Mouse (Mus musculus) lung, adult 2 months (tissue): ENCODE data around the gene Mpc1. TPM values are rescaled to one million over a fixed set of nuclear protein-coding genes. Genes with fewer than 3 reads are reported as not detected.

Source experiments
- DNase-seq: peaks from one replicate; pipeline ENCODE4 v3.0.0; 2022
- H3K4me1 ChIP-seq: fragments of 200-500 bp; 2 replicates; pipeline ENCODE4 v1.6.1; 2011; ENCODE audit warnings: low read length; ENCODE audit not compliant: control insufficient read depth, insufficient read depth
- H3K4me3 ChIP-seq: fragments of 200-500 bp; replicated peaks from 2 replicates; pipeline ENCODE3; 2011; ENCODE audit warnings: low read depth, mild to moderate bottlenecking, control low read depth, low read length; ENCODE audit errors: extremely low read depth
- CTCF ChIP-seq: fragments of 200-500 bp; IDR thresholded peaks from 2 replicates; pipeline ENCODE4 v1.5.1; 2011; ENCODE audit warnings: mild to moderate bottlenecking, low read length, control low read depth; ENCODE audit not compliant: insufficient read depth
- POLR2A ChIP-seq: fragments of 200-500 bp; IDR thresholded peaks from 2 replicates; pipeline ENCODE4 v1.6.1; 2011; ENCODE audit warnings: low read depth, mild to moderate bottlenecking, control low read depth, low read length, borderline replicate concordance; ENCODE audit errors: extremely low read depth
- WGBS: fragments of 180-500 bp; shearing (Covaris S2); methylation state at CpG from one replicate; pipeline ENCODE4 v1.1.7; 2018; 5-methylcytosine and 5-hydroxymethylcytosine counted together
- polyA plus RNA-seq: library from polyadenylated mRNA; depleted of rRNA; stranded (reverse); fragments of >200 nt; gene quantifications from 2 replicates; pipeline ENCODE4 v1.2.3, GENCODE M21; 2012; rRNA removed

Gene Mpc1
- polyA plus RNA-seq, 1 experiment = 103 TPM

DNA sequence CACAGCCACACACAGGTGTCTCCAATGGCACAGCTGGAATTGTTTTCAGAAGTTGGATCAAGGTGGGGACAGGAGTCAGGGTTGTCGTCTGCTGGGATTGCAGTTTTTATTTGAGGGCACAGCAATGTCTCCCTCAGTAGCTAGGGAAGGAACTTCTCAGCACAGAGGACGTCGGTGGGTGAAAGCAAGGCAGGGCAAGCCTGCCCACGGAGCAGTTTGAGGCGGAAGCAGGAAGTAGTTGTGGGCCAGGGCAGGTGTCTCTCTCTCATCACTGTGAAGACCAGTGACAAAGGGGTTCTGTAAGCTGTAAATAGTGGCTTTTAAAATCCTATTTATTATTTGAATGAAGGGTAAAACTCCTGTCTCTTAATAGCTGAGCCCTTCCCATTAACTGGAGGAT is 60.0 kb downstream of the Mpc1 start:
- 33% methylated on average over 5 of the region's 5 CpGs for WGBS
- Histone ChIP-seq H3K4me3 (no peak overlapping the region), H3K4me1 (peaks cover 13% of the 10 kb centered on the region)
- TF ChIP-seq POLR2A (no peak), CTCF (no peak)
- no peak for DNase-seq

DNA sequence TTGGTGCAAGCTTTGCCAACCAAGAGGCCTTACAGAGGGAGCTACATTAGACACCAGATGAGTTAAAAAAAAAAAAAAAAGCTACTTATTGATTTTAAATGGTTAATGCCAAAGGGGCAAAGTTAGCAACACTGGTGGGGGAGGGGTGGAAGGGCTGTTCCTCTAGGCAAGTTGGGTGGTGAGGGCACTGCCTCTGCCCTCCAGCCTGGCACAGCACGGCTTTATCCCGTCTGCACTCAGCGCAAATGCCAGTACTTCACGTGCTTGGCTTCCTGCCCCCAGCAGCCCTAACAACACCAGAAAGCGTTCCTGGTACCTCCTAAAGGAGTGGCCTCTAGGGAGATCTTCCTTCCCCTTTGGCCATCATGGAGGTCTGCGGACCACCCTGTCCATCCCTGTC is 60.7 kb downstream of the Mpc1 start:
- peaks cover 13% of the 10 kb centered on the region for H3K4me1 ChIP-seq
- WGBS = 62% methylated on average over 6 of the region's 6 CpGs
- H3K4me3 ChIP-seq = no peak overlapping the region
- DNase-seq = no peak
- TF ChIP-seq POLR2A (no peak), CTCF (no peak)

Other genes with a start within 250 kb of the Mpc1 start
- gene Gm49673, start 135.1 kb upstream of the Mpc1 start, polyA plus RNA-seq = 1.7 and 2.9 TPM in 2 replicates
- gene Rnaset2a, start 134.8 kb upstream of the Mpc1 start, polyA plus RNA-seq = 50.1 and 50.6 TPM in 2 replicates
- gene Fgfr1op, start 117.4 kb upstream of the Mpc1 start, polyA plus RNA-seq = 1.7 and 3.4 TPM in 2 replicates
- 2.4 and 4.8 TPM in 2 replicates for gene Ccr6, start 46.9 kb upstream of the Mpc1 start, polyA plus RNA-seq
- gene Sft2d1, start 28.2 kb downstream of the Mpc1 start, polyA plus RNA-seq = 74.2 and 78.1 TPM in 2 replicates
- 14.4 and 16.1 TPM in 2 replicates for gene Prr18, start 54.6 kb downstream of the Mpc1 start, polyA plus RNA-seq
- gene T2, start 73.1 kb downstream of the Mpc1 start, polyA plus RNA-seq = 3.5 and 3.7 TPM in 2 replicates
- gene T, start 151.5 kb downstream of the Mpc1 start, polyA plus RNA-seq = 0.20 TPM in 2 replicates
- gene Pde10a, start 242.5 kb downstream of the Mpc1 start, polyA plus RNA-seq = 0.42 and 0.62 TPM in 2 replicates